Mouse (Mus musculus) lung, postnatal 25 days (tissue): Measurements from ENCODE around the gene Gm4737.
"Not testable (repeated sequence)": the region's sequence is repeated elsewhere in the genome, so short reads cannot be mapped to it uniquely, and the experiment has no call there.

Experiments
- DNase-seq: peaks from one replicate; pipeline ENCODE4 v3.0.0; 2022; ENCODE audit warnings: low spot score

Gm4737 gene

DNA sequence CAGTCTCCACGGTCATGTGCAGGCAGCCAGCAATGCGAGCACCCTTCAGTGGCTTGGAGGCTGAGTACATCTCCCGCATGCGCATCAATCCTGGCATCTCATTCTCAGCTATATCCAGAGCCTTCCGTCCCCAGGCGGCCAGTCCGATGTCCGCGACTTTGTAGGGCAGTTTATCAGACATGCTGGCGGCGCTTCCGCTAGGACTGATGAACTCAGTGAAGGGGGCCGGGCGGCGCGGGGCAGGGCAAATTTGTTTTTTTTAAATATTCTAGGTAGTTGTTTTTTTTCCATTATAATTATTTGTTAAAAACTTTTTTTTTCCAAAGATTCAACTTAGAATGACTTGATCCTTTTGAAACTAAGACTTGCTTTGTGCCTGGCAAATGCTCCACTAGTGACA lies at the start of gene Gm4737:
Gm4737 (minus strand) TSS at position 246 of the 400 bp plus-strand sequence.
- not testable (repeated sequence) for DNase-seq

GRCm38 (mm10) chr16:46195792-46196191 lies 40.9 kb upstream of the Gm4737 start:
- DNase-seq, result no peak

- DNase-seq, result no peak
These were observed 28.2 kb upstream of the Gm4737 start for GRCm38 (mm10) chr16:46183096-46183495.

DNA sequence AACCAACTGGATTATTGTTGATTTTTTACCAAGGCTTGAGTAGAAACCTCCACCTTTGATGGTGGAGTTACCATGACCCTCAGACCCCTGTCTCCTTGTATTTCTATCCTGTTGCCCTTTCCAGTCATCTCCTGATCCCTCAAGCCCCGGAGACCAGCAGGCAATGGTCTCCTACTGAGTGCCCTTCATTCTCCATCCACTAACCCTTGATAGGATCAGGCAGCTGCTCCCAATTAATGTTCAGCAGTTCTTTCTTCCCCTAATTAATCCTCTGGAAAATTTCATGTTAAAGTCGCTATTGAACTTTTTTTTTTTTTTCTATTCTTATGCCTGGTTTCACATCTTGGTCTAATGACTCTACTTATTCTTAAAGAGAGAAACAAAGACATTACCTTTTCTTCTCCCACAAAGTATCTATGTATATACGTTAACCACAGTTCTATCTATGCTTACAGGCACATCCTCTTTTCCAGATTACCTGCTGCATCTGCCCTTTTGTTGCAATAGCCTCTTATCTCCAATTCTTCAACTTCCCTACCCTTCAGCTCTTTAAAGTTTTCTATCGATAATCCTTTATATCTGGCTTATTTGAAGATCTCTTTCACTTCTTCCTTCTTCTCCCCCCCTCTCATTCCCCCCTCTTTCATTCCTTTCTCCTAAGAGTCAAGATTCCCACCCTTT lies 23.4 kb upstream of the Gm4737 start:
- DNase-seq, result no peak

GRCm38 (mm10) chr16:46173039-46173438 lies 18.2 kb upstream of the Gm4737 start:
- no peak for DNase-seq

DNA sequence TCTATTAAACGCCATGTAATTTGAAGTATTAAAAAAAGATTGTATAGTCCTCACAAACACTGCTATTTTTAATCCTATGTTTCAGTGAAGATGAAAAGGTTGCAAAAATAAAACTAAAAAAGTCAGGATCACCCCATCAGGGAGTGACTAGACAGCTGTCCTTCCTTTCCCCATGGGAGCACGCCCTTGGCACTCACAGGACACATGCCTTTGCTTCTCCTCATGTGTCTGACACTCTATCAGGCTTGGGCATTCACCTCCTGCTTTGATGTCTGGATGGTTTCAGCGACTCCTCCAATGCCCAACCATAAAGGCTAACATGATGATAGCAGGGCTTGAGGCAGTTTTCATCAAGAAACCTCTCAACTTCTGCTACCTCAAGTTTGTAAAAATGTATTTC lies 12.1 kb upstream of the Gm4737 start:
- no peak for DNase-seq

DNA sequence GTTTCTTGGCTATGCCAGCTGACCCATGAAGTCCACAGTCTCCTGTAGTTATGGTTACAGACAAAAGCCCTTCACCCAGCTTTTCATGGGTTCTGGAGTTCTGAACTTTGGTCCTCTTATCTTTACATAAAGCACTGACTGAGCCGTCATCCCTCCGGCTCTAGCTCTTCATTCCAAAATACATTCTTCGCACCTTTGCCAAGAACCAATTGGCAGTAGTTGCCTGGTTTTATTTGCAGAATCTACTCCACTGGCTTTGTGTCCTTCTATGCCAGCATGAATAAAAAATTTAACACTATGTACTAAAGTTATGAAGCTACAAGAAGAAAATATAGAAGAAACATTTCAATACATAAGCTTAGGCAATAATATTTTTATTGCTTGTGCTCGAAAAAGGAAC lies 10.4 kb upstream of the Gm4737 start:
- DNase-seq, result no peak

DNA sequence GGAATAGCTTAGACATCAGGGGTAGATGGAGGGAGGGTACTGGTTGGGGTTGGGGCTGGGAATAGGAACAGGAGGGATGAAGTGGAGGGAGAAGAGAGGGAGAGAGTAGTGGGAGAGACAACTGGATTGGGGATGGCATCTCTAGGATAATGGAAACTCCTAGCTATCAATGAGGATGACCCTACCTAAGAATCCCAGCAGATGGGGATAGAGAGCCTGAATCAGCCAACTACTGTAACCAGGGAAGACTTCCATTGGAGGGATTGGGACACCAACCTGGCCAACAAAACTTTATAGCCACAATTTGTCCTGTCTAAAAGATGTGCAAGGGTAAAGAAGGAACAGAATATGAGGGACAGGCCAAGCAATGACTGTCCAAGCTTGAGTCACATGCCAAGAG lies 3.7 kb downstream of the Gm4737 start:
- no peak for DNase-seq

DNA sequence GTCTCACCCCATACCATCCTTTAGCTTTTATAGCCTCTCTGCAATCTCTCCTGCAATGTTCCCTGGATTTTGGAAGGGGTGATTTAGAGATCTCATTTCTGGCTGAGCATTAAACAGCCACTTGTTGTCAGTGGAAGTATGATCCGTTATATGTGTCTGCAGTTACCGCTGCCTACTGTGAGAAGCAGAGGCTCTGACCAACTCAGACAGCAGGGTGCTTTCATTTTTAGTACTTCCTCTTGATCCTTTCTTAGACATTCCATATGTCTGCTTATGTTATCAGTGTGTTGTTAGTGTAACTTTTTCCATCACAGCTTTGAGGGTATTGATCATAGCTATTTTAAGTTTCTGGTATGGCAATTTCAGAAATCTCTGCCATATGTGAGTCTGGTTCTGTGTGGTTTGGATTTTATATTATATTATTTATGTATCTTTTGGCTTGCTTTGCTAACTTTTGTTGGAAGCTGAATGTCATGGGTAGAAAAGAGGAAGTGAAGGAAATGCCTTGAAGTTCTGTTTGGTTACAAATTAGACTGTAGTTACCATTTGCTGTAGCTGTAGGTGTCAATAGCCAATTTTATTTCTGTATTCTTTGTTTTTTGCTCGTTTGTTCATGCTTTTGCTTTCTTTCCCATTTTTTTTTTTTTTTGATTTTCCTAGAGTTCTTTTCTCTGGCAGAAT lies 6.1 kb downstream of the Gm4737 start:
- no peak for DNase-seq

GRCm38 (mm10) chr16:46146962-46147361 lies 7.9 kb downstream of the Gm4737 start:
- no peak for DNase-seq

DNA sequence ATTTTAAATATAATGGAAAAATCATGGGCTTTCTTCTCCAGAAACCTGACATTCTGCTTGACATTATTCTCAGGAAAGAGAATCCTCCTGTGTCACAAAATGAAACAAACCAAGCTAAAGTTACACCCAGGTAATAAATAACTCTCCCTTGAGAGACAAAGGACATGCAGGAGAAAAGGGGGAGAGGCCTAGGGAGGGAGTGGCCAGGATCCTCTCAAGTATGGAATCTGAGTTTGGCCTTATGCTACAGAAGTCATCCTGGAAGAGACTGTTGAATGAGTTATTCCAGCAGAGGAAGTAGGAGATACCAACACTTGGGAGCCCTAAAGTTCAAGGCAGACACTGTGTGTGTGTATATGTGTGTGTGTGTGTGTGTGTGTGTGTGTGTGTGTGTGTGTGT lies 32.6 kb downstream of the Gm4737 start:
- no peak for DNase-seq

DNA sequence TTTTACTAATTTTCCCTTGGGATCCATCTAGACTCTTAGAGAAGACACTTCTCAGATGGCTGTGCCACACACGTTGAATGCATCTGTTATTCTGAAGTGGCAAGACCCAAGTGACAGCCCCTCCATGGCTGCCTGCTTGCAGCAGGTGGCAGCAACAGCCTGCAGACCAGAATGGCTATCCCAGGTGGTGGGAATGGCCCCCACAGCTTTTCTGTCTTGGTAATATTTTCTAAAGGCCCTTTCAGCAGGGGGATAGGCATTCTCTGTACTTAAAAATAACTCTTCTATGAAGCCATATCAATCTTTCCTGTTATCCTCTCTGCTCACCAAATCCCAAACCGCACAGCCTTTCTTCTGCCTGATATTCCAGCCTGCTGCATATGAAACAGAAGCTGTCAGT lies 33.5 kb downstream of the Gm4737 start:
- DNase-seq, result no peak

DNA sequence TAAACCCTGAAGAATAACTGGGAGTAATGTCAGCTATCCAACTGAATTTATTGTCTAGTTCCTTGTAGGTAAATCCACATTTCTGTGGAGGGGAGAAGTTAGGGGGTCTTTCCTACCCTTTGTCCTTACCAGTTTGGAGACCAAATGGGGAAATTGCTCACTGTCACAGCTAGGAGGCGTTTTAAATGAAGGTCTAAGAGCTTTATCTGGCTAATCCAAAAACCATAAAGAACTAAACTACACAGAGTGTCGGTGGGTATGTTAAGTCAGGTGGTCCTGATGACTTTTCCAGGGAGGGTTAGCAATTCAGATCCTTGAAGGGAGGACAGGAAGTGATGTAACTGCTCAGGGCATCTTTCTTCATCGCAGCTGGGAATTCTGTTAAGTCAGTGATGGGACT lies 34.3 kb downstream of the Gm4737 start:
- no peak for DNase-seq

GRCm38 (mm10) chr16:46120020-46120419 lies 34.9 kb downstream of the Gm4737 start, which contains the start of gene Cd96:
TSS of gene Cd96 (minus strand) at chr16:46120251.
- DNase-seq, result peak; percentile 19

GRCm38 (mm10) chr16:46117645-46118044 lies 37.2 kb downstream of the Gm4737 start:
- DNase-seq, result no peak

DNA sequence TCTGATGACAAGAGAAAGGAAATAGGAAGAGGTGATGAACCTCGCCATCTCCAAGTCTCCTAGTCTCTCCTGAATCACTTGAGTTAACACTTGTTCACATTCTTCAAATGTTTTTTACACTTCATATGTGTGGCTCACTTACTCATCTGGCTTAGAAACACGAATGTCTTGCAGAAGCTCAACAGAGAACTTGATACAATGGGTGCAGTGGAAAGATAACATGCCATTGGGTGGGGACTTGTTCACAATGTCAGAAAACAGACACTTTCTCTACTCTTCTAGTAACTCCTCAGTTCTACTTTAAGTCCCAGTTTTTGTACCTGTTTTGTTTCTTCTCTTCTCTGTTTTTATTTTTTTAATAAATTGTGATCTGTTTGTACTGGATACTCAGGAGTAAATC lies 40.1 kb downstream of the Gm4737 start:
- DNase-seq, result no peak

GRCm38 (mm10) chr16:46109536-46109935 lies 45.3 kb downstream of the Gm4737 start:
- DNase-seq, result no peak

- no peak for DNase-seq
These were observed 47.4 kb downstream of the Gm4737 start for GRCm38 (mm10) chr16:46107431-46107830.

- DNase-seq, result no peak
These were observed 50.4 kb downstream of the Gm4737 start for GRCm38 (mm10) chr16:46104491-46104890.
